Mouse (Mus musculus) forebrain, postnatal 0 days (tissue): ENCODE data around the gene Gpcpd1. TPM values are rescaled to one million over a fixed set of nuclear protein-coding genes. Genes with fewer than 3 reads are reported as not detected.

Experiments used
- ATAC-seq: fragments of 200-750 bp; cut with Nextera tagmentation; 2 replicates; pipeline ENCODE4 v1.8.0; 2017; ENCODE audit warnings: mild to moderate bottlenecking, moderate library complexity
- DNase-seq: peaks from one replicate; pipeline ENCODE4 v3.0.0-alpha.2; 2015
- H3K27ac ChIP-seq: fragments of 300-500 bp; sonication (generic); 2 replicates; pipeline ENCODE4 v1.5.1; 2014; ENCODE audit warnings: low read depth, mild to moderate bottlenecking, antibody characterized with exemption, low read length, moderate library complexity, mixed read lengths
- H3K27me3 ChIP-seq: fragments of 300-500 bp; sonication (generic); 2 replicates; pipeline ENCODE4 v1.6.1; 2014; ENCODE audit warnings: mild to moderate bottlenecking, low read length, mixed read lengths; ENCODE audit not compliant: insufficient read depth
- H3K36me3 ChIP-seq: fragments of 300-500 bp; sonication (generic); 2 replicates; pipeline ENCODE4 v1.6.1; 2014; ENCODE audit warnings: mild to moderate bottlenecking, moderate library complexity; ENCODE audit not compliant: insufficient read depth
- H3K4me1 ChIP-seq: fragments of 300-500 bp; sonication (generic); 2 replicates; pipeline ENCODE4 v1.6.1; 2014; ENCODE audit warnings: antibody characterized with exemption; ENCODE audit not compliant: insufficient read depth
- H3K4me2 ChIP-seq: fragments of 300-500 bp; sonication (generic); 2 replicates; pipeline ENCODE4 v1.6.1; 2014; ENCODE audit warnings: low read depth, mild to moderate bottlenecking, moderate library complexity
- H3K4me3 ChIP-seq: fragments of 300-500 bp; sonication (generic); 2 replicates; pipeline ENCODE4 v1.5.1; 2014; ENCODE audit warnings: low read depth, low read length, mixed read lengths
- H3K9ac ChIP-seq: fragments of 300-500 bp; sonication (generic); 2 replicates; pipeline ENCODE4 v1.6.1; 2014; ENCODE audit warnings: mild to moderate bottlenecking
- H3K9me3 ChIP-seq: fragments of 300-500 bp; sonication (generic); 2 replicates; pipeline ENCODE4 v1.6.1; 2016; ENCODE audit warnings: low read length
- CTCF ChIP-seq: sonication (generic); IDR thresholded peaks from 2 replicates; pipeline ENCODE4 v1.5.1; 2016; ENCODE audit warnings: antibody characterized with exemption, control low read depth, low read depth
- WGBS: fragments of 180-500 bp; shearing (Covaris S2); extraction: QIAGEN DNeasy Blood & Tissue Kit; methylation state at CpG from one replicate; pipeline ENCODE4 v1.1.7; 2014; 5-methylcytosine and 5-hydroxymethylcytosine counted together
- polyA plus RNA-seq: library from polyadenylated mRNA; unstranded; fragments of >200 nt; fragmentation: Nextera tagmentation; extraction: Ambion mirVana; gene quantifications from 2 replicates; pipeline ENCODE4 v1.2.1, GENCODE M21; 2015
- total RNA-seq: library from RNA; depleted of rRNA; stranded (reverse); fragments of >200 nt; gene quantifications from 2 replicates; pipeline ENCODE4 v1.2.3, GENCODE M21; 2014; rRNA removed

Gpcpd1 gene
- 79.6 and 97.7 TPM in 2 replicates for total RNA-seq
- polyA plus RNA-seq, result 71.5 and 80.1 TPM in 2 replicates

DNA sequence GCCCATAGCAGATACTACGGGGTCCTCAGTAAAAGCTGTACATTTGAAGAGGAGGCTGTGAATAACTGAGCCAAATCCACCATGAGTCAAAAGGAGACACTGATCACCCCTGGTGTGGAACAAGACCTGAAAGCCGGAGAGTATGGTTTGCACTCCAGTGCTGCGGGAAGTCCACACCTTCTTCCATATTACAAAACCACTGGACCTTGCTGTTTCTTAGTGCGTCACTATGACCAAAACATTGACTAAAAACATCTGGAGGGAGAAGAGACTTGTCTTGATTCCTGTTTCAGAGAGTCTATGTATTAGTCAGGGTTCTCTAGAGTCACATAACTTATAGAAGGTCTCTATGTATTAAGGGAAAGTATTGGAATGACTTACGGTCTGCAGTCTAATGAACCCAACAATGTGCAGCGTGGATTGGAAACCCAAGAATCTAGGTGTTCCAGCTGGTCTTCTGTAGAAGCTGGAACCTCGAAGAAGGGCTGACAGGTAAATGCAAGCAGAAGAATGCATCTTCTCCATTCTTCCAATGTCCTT, at the start of gene Gpcpd1:
Gene Gpcpd1, minus strand, starts transcription at position 490 of the 540 bp plus-strand sequence.
- WGBS, result 95% methylated on average over 7 of the region's 7 CpGs
- TF ChIP-seq CTCF, result no peak
- ATAC-seq (no peak), DNase-seq (no peak)
- no peaks in the 10 kb centered on the region for H3K27me3 ChIP-seq
- H3K36me3 ChIP-seq, result no peaks in the 10 kb centered on the region
- H3K9me3 ChIP-seq, result no peaks in the 10 kb centered on the region
- no peak within 1 kb of the TSS for H3K27ac ChIP-seq
- H3K4me3 ChIP-seq, result no peak within 1 kb of the TSS
- no peak within 1 kb of the TSS for H3K4me2 ChIP-seq
- no peak within 1 kb of the TSS for H3K9ac ChIP-seq
- 0 out of 2 replicates have a peak, but pooled peaks cover 3% of the 10 kb centered on the region for H3K4me1 ChIP-seq

- ATAC-seq, result no peak
- Histone ChIP-seq H3K4me1 (no peaks in the 10 kb centered on the region), H3K9ac (no peak overlapping the region), H3K9me3 (no peaks in the 10 kb centered on the region), H3K4me2 (no peak overlapping the region), H3K27me3 (no peaks in the 10 kb centered on the region), H3K27ac (no peak overlapping the region), H3K36me3 (no peaks in the 10 kb centered on the region), H3K4me3 (no peak overlapping the region)
- TF ChIP-seq CTCF, result no peak
- no peak for DNase-seq
- 92% methylated on average over 1 of the region's 1 CpGs for WGBS
Observed at GRCm38 (mm10) chr2:132636534-132636933, 49.0 kb upstream of the Gpcpd1 start.

- TF ChIP-seq CTCF, result no peak
- H3K27ac ChIP-seq, result no peak overlapping the region
- H3K4me2 ChIP-seq, result no peak overlapping the region
- H3K9ac ChIP-seq, result no peak overlapping the region
- H3K4me3 ChIP-seq, result no peak overlapping the region
- no peaks in the 10 kb centered on the region for H3K27me3 ChIP-seq
- 88% methylated on average over 2 of the region's 2 CpGs for WGBS
- no peaks in the 10 kb centered on the region for H3K9me3 ChIP-seq
- DNase-seq (no peak), ATAC-seq (no peak)
- no peaks in the 10 kb centered on the region for H3K4me1 ChIP-seq
- H3K36me3 ChIP-seq, result no peaks in the 10 kb centered on the region
Observed at GRCm38 (mm10) chr2:132628626-132629025, 41.1 kb upstream of the Gpcpd1 start.

- H3K27ac ChIP-seq, result no peak overlapping the region
- H3K36me3 ChIP-seq, result no peaks in the 10 kb centered on the region
- no peak overlapping the region for H3K4me2 ChIP-seq
- H3K27me3 ChIP-seq, result no peaks in the 10 kb centered on the region
- no peaks in the 10 kb centered on the region for H3K9me3 ChIP-seq
- TF ChIP-seq CTCF, result no peak
- ATAC-seq, result no peak
- H3K4me1 ChIP-seq, result no peaks in the 10 kb centered on the region
- DNase-seq, result no peak
- WGBS, result 62% methylated on average over 1 of the region's 1 CpGs
- no peak overlapping the region for H3K4me3 ChIP-seq
- H3K9ac ChIP-seq, result no peak overlapping the region
Observed at GRCm38 (mm10) chr2:132623092-132623491, 35.6 kb upstream of the Gpcpd1 start.

DNA sequence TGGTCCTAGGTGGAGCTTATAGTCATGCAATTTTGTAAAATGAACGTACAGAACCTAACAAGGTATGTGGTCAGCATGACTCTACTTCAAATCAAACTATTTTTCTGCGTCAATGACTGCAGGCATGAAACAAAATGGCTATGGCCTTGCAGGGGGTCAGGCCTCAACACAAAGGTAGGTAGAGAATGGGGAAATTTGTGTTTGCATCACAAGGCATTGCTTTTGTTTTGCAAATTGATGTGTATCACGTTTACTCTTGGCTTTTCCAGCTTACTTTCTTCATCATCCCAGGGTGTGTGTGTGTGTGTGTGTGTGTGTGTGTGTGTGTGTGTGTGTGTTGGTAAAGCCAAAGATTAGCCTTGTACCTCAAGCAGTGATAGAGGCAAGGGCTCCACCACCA, 30.2 kb upstream of the Gpcpd1 start:
- H3K9me3 ChIP-seq, result no peaks in the 10 kb centered on the region
- H3K36me3 ChIP-seq, result no peaks in the 10 kb centered on the region
- H3K4me1 ChIP-seq, result no peaks in the 10 kb centered on the region
- no peak for TF ChIP-seq CTCF
- H3K27ac ChIP-seq, result no peak overlapping the region
- 50% methylated on average over 3 of the region's 3 CpGs for WGBS
- DNase-seq (no peak), ATAC-seq (no peak)
- H3K9ac ChIP-seq, result no peak overlapping the region
- no peak overlapping the region for H3K4me3 ChIP-seq
- no peaks in the 10 kb centered on the region for H3K27me3 ChIP-seq
- no peak overlapping the region for H3K4me2 ChIP-seq

GRCm38 (mm10) chr2:132613581-132614188, 26.2 kb upstream of the Gpcpd1 start:
- Histone ChIP-seq H3K4me1 (no peaks in the 10 kb centered on the region), H3K27me3 (no peaks in the 10 kb centered on the region), H3K4me2 (no peak overlapping the region), H3K9me3 (no peaks in the 10 kb centered on the region), H3K27ac (no peak overlapping the region), H3K4me3 (no peak overlapping the region), H3K36me3 (no peaks in the 10 kb centered on the region), H3K9ac (no peak overlapping the region)
- TF ChIP-seq CTCF, result no peak
- DNase-seq, result no peak
- WGBS, result 82% methylated on average over 5 of the region's 5 CpGs
- ATAC-seq, result no peak

DNA sequence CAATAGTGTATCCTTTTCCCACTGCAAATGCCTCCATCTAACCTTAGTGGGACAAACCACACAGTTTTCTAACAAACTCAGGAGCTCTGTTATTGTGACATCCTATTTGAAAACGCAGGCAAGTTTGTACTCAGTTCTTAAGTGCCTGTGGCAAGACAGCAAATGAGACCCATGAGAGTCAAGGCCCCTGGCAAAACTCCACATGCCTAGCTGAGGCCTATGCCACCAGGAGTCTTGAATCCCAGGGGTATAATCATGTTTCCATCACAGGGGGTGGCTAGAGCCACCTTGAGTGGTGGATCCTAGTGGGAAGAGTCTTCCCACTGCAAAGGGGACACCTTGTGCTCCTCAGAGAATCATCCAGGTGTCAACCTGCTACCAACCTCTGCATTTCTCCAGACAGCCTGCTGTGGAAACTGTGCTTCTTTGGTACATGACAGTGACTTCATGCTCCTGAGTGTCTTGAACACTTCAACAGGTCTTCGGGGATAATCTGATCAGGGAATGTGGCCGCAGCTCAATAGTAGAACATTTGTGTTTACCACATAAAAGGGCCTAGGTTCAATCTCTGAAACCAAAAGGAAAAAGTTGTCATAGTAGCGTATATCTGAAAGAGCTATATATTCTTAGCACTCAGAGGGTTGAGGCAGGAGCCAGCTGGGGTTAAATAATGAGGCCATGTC, 24.2 kb upstream of the Gpcpd1 start:
- H3K4me1 ChIP-seq, result peaks cover 10% of the 10 kb centered on the region
- ATAC-seq (no peak), DNase-seq (no peak)
- no peak overlapping the region for H3K27ac ChIP-seq
- H3K9me3 ChIP-seq, result no peaks in the 10 kb centered on the region
- no peak for TF ChIP-seq CTCF
- H3K9ac ChIP-seq, result no peak overlapping the region
- H3K4me3 ChIP-seq, result no peak overlapping the region
- H3K4me2 ChIP-seq, result no peak overlapping the region
- no peaks in the 10 kb centered on the region for H3K27me3 ChIP-seq
- no peaks in the 10 kb centered on the region for H3K36me3 ChIP-seq
- WGBS, result 94% methylated on average over 4 of the region's 4 CpGs
